In the genomic region with DNA sequence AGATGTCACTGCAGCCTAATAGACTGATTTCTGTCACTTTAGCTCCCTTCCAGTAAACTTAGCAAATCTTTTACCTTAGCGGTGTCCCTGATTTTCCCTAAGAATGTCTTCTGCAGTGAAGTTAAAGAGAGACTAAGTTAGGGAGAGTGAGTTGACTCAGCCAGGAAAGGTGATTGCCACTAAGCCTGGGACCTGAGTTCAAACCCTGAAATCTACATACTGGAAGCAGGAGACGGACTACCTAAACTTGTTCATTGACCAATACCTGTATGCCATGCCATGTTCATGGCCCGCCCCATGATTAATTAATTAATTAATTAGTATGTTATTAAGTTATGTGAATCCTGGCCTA, we compare ENCODE assay signal across 10 mouse cellular contexts. TPM values are rescaled to one million over a fixed set of nuclear protein-coding genes. Genes with fewer than 3 reads are reported as not detected.
DNase-seq lines count a peak whose midpoint lies in the region; ATAC-seq and TF ChIP-seq lines count a peak whose summit lies in the region.
"Had no signal": no experiment of that assay in that cellular context is flagged by ENCODE, and none has a peak within 500 bp of the region (broad histone marks: within the 10 kb centered on the region; RNA-seq: fewer than 3 reads in every experiment).

No protein-coding gene starts in this region.

- no peaks in the 10 kb centered on the region for H3K4me1 ChIP-seq in lung, embryonic 14.5 days (ENCODE audit: insufficient read depth)
- no peaks in the 10 kb centered on the region; the same call in 1 of the 2 replicates for H3K4me1 ChIP-seq in lung, adult 2 months (ENCODE audit: control insufficient read depth, insufficient read depth, low read length)
- no peaks in the 10 kb centered on the region for H3K4me1 ChIP-seq in hindbrain, embryonic 10.5 days (replicated peaks)
- H3K4me1 ChIP-seq: heart, embryonic 13.5 days had no signal

- H3K4me3 ChIP-seq in lung, embryonic 14.5 days (ENCODE audit: low read depth, low read length): no peak overlapping the region
- no peak overlapping the region for H3K4me3 ChIP-seq in lung, adult 2 months (replicated peaks; ENCODE audit: extremely low read depth, low read depth, low read length)
- H3K4me3 ChIP-seq in hindbrain, embryonic 10.5 days: no peak overlapping the region
- H3K4me3 ChIP-seq: heart, embryonic 13.5 days; myocyte had no signal

- TF ChIP-seq POLR2A in lung, adult 2 months (IDR thresholded peaks at IDR 0.05; ENCODE audit: borderline replicate concordance, extremely low read depth, low read depth, low read length): no peak

- H3K4me2 ChIP-seq in lung, embryonic 14.5 days: no peak overlapping the region
- H3K4me2 ChIP-seq: heart, embryonic 13.5 days had no signal

- 0 out of 2 replicates have a peak, but pooled peaks cover under 1% of the 10 kb centered on the region for H3K36me3 ChIP-seq in lung, embryonic 14.5 days (ENCODE audit: insufficient read depth)
- no peaks in the 10 kb centered on the region for H3K36me3 ChIP-seq in hindbrain, embryonic 10.5 days

- no peaks in the 10 kb centered on the region for H3K27me3 ChIP-seq in lung, embryonic 14.5 days (ENCODE audit: insufficient read depth, low read length)
- H3K27me3 ChIP-seq in hindbrain, embryonic 10.5 days (ENCODE audit: insufficient read depth, poor library complexity, severe bottlenecking): no peaks in the 10 kb centered on the region

- peak; percentile 28; the same call in 1 of the 2 replicates for ATAC-seq in lung, embryonic 14.5 days (ENCODE audit: insufficient read depth)
- peak; percentile 77 for ATAC-seq in megakaryocyte progenitor cell, adult 5-6 weeks (replicated peaks; ENCODE audit: poor library complexity)

- 55% methylated on average over 3 of the region's 3 CpGs for WGBS in lung, embryonic 14.5 days
- 57% methylated on average over 3 of the region's 3 CpGs for WGBS in lung, adult 2 months
- 61% methylated on average over 3 of the region's 3 CpGs for WGBS in hindbrain, embryonic 10.5 days

- peak; percentile 75; the same call in 1 of the 2 replicates for TF ChIP-seq CTCF in lung, embryonic 14.5 days (IDR thresholded peaks at IDR 0.05; ENCODE audit: low read depth)
- no peak for TF ChIP-seq CTCF in lung, adult 2 months (IDR thresholded peaks at IDR 0.05; ENCODE audit: insufficient read depth, low read length)

- no peaks in the 10 kb centered on the region for H3K9me3 ChIP-seq in lung, embryonic 14.5 days (ENCODE audit: low read depth, low read length)
- no peaks in the 10 kb centered on the region for H3K9me3 ChIP-seq in hindbrain, embryonic 10.5 days
- H3K9me3 ChIP-seq: heart, embryonic 13.5 days had no signal

- peak; percentile 13 for DNase-seq in adrenal gland, postnatal 14 days
- DNase-seq in adrenal gland, adult 2 months: no peak
- peak; percentile 95 for DNase-seq in lung, embryonic 14.5 days
- DNase-seq in lung, adult 2 months: no peak
- DNase-seq in hindbrain, embryonic 10.5 days (ENCODE audit: low spot score): peak; percentile 7
- no peak for DNase-seq in right cerebral cortex, postnatal 36 days (ENCODE audit: low spot score in 2 of 2)
- DNase-seq in adrenal gland, adult 8-10 months: no peak

- H3K27ac ChIP-seq in lung, embryonic 14.5 days (ENCODE audit: low read depth): no peak overlapping the region
- no peak overlapping the region for H3K27ac ChIP-seq in hindbrain, embryonic 10.5 days
- H3K27ac ChIP-seq: heart, embryonic 13.5 days had no signal

- no peak overlapping the region for H3K9ac ChIP-seq in lung, embryonic 14.5 days
- H3K9ac ChIP-seq: heart, embryonic 13.5 days had no signal

RNA-seq across cellular contexts. Expression of a gene that starts 26.6 kb away (rescaled TPM):
- total RNA-seq in adrenal gland, postnatal 14 days (2021): 17.8 and 20.9 TPM in 2 replicates
- 10 to 100 TPM; 16.3 to 22.7 TPM for total RNA-seq in adrenal gland, adult 2 months (2021)
- polyA plus RNA-seq in adrenal gland, adult 2 months (2012; rRNA removed): 34.7 and 37.9 TPM in 2 replicates
- 22.0 and 22.8 TPM in 2 replicates for polyA plus RNA-seq in lung, embryonic 14.5 days (2014; fragmentation: Nextera tagmentation; extraction: Ambion mirVana)
- 9.8 and 10.9 TPM in 2 replicates for polyA plus RNA-seq in lung, adult 2 months (2012; rRNA removed)
- polyA plus RNA-seq in hindbrain, embryonic 10.5 days (2016; fragmentation: Nextera tagmentation; extraction: Ambion mirVana): 20.7 and 23.6 TPM in 2 replicates
- 12.3 and 15.1 TPM in 2 replicates for total RNA-seq in megakaryocyte progenitor cell, adult 5-6 weeks (2015)
- total RNA-seq in megakaryocyte progenitor cell, adult 5-6 weeks (2017): 11.2 and 11.3 TPM in 2 replicates
- total RNA-seq in adrenal gland, adult 8-10 months (2022): 10 to 100 TPM; 23.5 to 26.9 (median 26.2) TPM

RNA-seq across cellular contexts. Expression of a gene that starts 26.6 kb away (rescaled TPM):
- total RNA-seq in adrenal gland, postnatal 14 days (2021): 30.7 and 41.3 TPM in 2 replicates
- 10 to 100 TPM; 26.8 to 34.5 TPM for total RNA-seq in adrenal gland, adult 2 months (2021)
- polyA plus RNA-seq in adrenal gland, adult 2 months (2012; rRNA removed): 5.9 and 7.3 TPM in 2 replicates
- 31.3 and 34.3 TPM in 2 replicates for polyA plus RNA-seq in lung, embryonic 14.5 days (2014; fragmentation: Nextera tagmentation; extraction: Ambion mirVana)
- 11.5 and 16.2 TPM in 2 replicates for polyA plus RNA-seq in lung, adult 2 months (2012; rRNA removed)
- 21.0 and 26.4 TPM in 2 replicates for polyA plus RNA-seq in hindbrain, embryonic 10.5 days (2016; fragmentation: Nextera tagmentation; extraction: Ambion mirVana)
- 32.4 and 40.4 TPM in 2 replicates for total RNA-seq in megakaryocyte progenitor cell, adult 5-6 weeks (2015)
- total RNA-seq in megakaryocyte progenitor cell, adult 5-6 weeks (2017): 37.9 and 51.5 TPM in 2 replicates
- total RNA-seq in adrenal gland, adult 8-10 months (2022): 10 to 100 TPM; 44.6 to 47.6 (median 46.0) TPM

Comparison
In these comparisons a context has a peak if more than half of its experiments do, and no peak if none do; other contexts are left out.
1. DNase-seq: peak in adrenal gland, postnatal 14 days (single experiment), lung, embryonic 14.5 days (single experiment) and hindbrain, embryonic 10.5 days (single experiment); none in adrenal gland, adult 2 months (single experiment), lung, adult 2 months (single experiment), right cerebral cortex, postnatal 36 days (0 of 2) and adrenal gland, adult 8-10 months (single experiment).